Mouse (Mus musculus) heart, postnatal 0 days (tissue): ENCODE data around the gene Mast3.

Source experiments
- CTCF ChIP-seq: IDR thresholded peaks from 2 replicates; pipeline ENCODE4 v1.5.1; 2016; ENCODE audit warnings: antibody characterized with exemption, control low read depth, low read depth
- EP300 ChIP-seq: IDR thresholded peaks from 2 replicates; pipeline ENCODE4 v1.6.1; 2016; ENCODE audit warnings: antibody characterized with exemption, low read depth

DNA sequence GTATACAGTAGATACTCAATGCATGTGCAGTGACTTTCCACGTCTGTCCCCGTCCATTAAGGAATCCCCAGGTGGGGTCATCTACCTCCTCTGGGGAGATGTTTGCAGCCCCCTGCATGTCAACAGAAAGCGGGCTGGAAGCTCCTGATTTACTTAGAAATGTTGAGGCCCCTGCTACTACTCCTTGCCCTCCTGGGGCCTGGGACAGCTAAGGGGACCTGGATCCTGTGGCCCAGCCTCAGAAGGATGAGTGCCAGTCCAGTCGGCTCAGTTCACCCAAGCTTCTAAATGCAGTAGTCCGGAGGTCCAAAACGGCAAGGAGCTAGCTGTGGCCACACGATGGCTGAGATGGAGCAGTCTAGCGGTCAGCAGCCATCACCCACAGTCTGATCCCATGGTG is 39.1 kb upstream of the Mast3 start:
- TF ChIP-seq EP300 (no peak), CTCF (no peak)
